Mouse (Mus musculus): ENCODE measurements at regions not wholly inside any gene's neighbourhood (a gene's known extent, or its start where the extent isn't known, plus 50 kb on each side); places are given as distances from the start of the nearest gene placed in this dataset.

DNA sequence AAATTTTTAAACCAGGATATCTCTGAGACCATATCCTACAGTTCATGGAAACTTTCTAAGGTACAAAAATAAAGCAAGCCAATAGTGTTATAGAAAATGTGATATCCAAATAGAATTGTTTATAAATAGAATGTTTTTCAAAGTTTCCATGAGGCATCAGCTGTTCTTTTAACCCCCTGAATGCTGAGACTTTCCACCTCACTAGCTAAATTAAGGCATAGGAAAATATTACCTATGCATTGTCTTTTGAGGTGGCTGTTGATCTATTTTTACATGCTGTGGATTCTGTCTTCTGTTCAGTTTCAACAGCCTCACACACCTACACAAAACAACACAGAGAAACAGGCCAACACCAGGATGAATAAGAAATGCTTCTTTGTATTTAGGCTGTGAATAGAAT, 265.6 kb downstream of the Kcnj2 start:
- Histone ChIP-seq H3K27ac (no peak overlapping the region), H3K4me1 (replicated peaks) (no peaks in the 10 kb centered on the region), H3K4me3 (replicated peaks) (no peak overlapping the region), H3K9me3 (no peaks in the 10 kb centered on the region), H3K27me3 (no peaks in the 10 kb centered on the region), H3K9ac (replicated peaks) (no peak overlapping the region), H3K4me2 (no peak overlapping the region), H3K36me3 (no peaks in the 10 kb centered on the region)
- ATAC-seq (ENCODE audit: insufficient number of reproducible peaks, insufficient read depth, low FRiP score, low TSS enrichment, low read depth), result no peak

GRCm38 (mm10) chr11:111333021-111333420, 267.1 kb downstream of the Kcnj2 start:
- Histone ChIP-seq H3K27ac (no peak overlapping the region), H3K9ac (replicated peaks) (no peak overlapping the region), H3K4me2 (no peak overlapping the region), H3K36me3 (no peaks in the 10 kb centered on the region), H3K27me3 (no peaks in the 10 kb centered on the region), H3K9me3 (no peaks in the 10 kb centered on the region), H3K4me3 (replicated peaks) (no peak overlapping the region), H3K4me1 (replicated peaks) (no peaks in the 10 kb centered on the region)
- ATAC-seq (ENCODE audit: insufficient number of reproducible peaks, insufficient read depth, low FRiP score, low TSS enrichment, low read depth), result no peak
- WGBS, result 83% methylated on average over 3 of the region's 3 CpGs

DNA sequence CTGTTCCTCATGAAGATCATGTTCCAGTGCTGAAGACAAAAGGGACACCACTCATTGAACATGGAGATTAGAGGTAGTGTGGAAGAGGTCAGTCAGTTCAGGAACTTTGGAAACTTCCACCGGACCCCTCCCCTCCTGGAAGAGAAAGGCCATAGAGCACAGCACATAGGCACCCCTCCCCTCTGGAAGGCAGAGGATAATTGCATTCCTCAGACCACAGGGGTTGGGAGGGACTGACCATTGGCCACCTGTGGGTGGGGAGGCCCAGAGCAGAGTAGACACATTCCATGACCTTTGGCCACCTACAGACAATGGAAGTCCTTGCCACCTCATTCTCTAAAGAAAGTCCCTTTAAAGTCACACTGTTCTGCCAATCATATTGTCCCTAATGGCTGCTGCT, 281.6 kb downstream of the Kcnj2 start:
- Histone ChIP-seq H3K4me1 (replicated peaks) (no peaks in the 10 kb centered on the region), H3K27me3 (no peaks in the 10 kb centered on the region), H3K9me3 (no peaks in the 10 kb centered on the region), H3K4me2 (no peak overlapping the region), H3K4me3 (replicated peaks) (no peak overlapping the region), H3K27ac (no peak overlapping the region), H3K36me3 (no peaks in the 10 kb centered on the region), H3K9ac (replicated peaks) (no peak overlapping the region)
- WGBS, result 56% methylated on average over 1 of the region's 1 CpGs
- no peak for ATAC-seq (ENCODE audit: insufficient number of reproducible peaks, insufficient read depth, low FRiP score, low TSS enrichment, low read depth)

- no peak for ATAC-seq (ENCODE audit: insufficient number of reproducible peaks, insufficient read depth, low FRiP score, low TSS enrichment, low read depth)
- WGBS, result 71% methylated on average over 4 of the region's 4 CpGs
- Histone ChIP-seq H3K4me3 (replicated peaks) (no peak overlapping the region), H3K27me3 (no peaks in the 10 kb centered on the region), H3K4me2 (no peak overlapping the region), H3K4me1 (replicated peaks) (no peaks in the 10 kb centered on the region), H3K36me3 (no peaks in the 10 kb centered on the region), H3K9me3 (no peaks in the 10 kb centered on the region), H3K27ac (no peak overlapping the region), H3K9ac (replicated peaks) (no peak overlapping the region)
Measured at GRCm38 (mm10) chr11:111350028-111350427, 284.1 kb downstream of the Kcnj2 start.

DNA sequence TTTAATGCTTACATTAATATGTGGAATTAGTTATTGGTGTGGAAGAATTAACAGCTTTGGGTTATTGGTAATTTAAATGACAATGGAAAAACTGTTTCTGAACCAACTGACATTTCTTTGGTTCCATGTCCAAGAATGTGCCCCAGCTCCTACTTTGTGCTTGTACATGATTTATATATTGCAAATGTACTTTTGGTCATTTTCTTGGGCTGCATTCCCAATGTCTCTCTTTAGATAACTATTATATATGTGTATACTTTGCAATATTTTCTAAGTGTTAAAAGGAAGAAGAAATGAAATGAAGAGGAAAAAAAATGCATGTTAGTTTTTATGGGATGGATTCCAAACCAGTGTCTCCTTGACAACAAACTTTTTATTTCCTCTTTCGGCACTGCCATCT, 297.4 kb downstream of the Kcnj2 start:
- Histone ChIP-seq H3K4me1 (replicated peaks) (no peaks in the 10 kb centered on the region), H3K4me3 (replicated peaks) (no peak overlapping the region), H3K9ac (replicated peaks) (no peak overlapping the region), H3K9me3 (no peaks in the 10 kb centered on the region), H3K27ac (no peak overlapping the region), H3K27me3 (no peaks in the 10 kb centered on the region), H3K36me3 (no peaks in the 10 kb centered on the region), H3K4me2 (no peak overlapping the region)
- no peak for ATAC-seq (ENCODE audit: insufficient number of reproducible peaks, insufficient read depth, low FRiP score, low TSS enrichment, low read depth)
- WGBS, result 95% methylated on average over 1 of the region's 1 CpGs

DNA sequence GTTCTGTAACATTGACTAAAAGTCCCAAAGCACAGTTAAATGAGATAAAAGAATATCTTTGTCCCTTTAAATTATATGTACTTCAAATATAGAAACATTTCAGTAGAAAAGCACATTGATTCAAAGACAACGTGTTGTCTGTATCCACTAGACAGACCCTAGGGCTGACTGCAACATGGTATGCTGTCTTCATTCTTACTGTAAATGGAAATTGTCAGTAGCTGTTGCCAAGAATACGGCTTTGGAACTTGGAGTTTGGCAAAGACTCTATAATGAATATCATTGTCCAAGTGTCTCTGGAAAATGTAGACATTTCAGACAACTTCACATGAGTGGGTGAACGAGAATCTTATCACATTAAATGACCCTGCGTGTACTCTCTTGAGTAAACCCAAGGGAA, 311.2 kb downstream of the Kcnj2 start:
- H3K27ac ChIP-seq, result no peak overlapping the region
- H3K9ac ChIP-seq (replicated peaks), result no peak overlapping the region
- no peak for ATAC-seq (ENCODE audit: insufficient number of reproducible peaks, insufficient read depth, low FRiP score, low TSS enrichment, low read depth)
- H3K9me3 ChIP-seq, result no peaks in the 10 kb centered on the region
- H3K4me2 ChIP-seq, result no peak overlapping the region
- no peaks in the 10 kb centered on the region for H3K36me3 ChIP-seq
- no peak overlapping the region for H3K4me3 ChIP-seq (replicated peaks)
- H3K27me3 ChIP-seq, result no peaks in the 10 kb centered on the region
- no peaks in the 10 kb centered on the region for H3K4me1 ChIP-seq (replicated peaks)
- 90% methylated on average over 4 of the region's 4 CpGs for WGBS

DNA sequence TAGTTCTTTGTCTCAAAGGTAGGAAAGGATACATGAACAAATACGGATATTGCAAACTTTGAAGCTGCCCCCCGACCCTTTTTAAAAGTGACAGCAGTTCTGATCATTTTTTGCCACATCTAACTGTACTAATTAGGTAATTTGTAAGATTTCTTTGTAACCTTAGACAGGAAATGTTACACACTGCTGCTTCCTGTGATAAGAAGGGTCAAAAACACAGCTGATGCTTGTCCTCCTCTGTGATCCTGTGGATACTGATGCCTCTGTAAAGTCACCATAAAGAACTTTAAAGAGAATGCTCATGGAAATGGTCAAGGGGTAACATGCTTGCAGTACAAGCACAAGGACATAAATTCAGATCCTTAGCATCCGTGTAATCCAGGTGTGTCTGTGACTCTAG, 313.9 kb downstream of the Kcnj2 start:
- Histone ChIP-seq H3K4me3 (replicated peaks) (no peak overlapping the region), H3K4me1 (replicated peaks) (no peaks in the 10 kb centered on the region), H3K36me3 (no peaks in the 10 kb centered on the region), H3K9me3 (no peaks in the 10 kb centered on the region), H3K9ac (replicated peaks) (no peak overlapping the region), H3K27ac (no peak overlapping the region), H3K4me2 (no peak overlapping the region), H3K27me3 (no peaks in the 10 kb centered on the region)
- ATAC-seq (ENCODE audit: insufficient number of reproducible peaks, insufficient read depth, low FRiP score, low TSS enrichment, low read depth), result no peak
- WGBS, result 78% methylated on average over 3 of the region's 3 CpGs

GRCm38 (mm10) chr11:111398706-111399105, 332.7 kb downstream of the Kcnj2 start:
- H3K27me3 ChIP-seq, result no peaks in the 10 kb centered on the region
- no peaks in the 10 kb centered on the region for H3K36me3 ChIP-seq
- no peak overlapping the region for H3K4me2 ChIP-seq
- H3K9me3 ChIP-seq, result no peaks in the 10 kb centered on the region
- no peak overlapping the region for H3K9ac ChIP-seq (replicated peaks)
- no peak overlapping the region for H3K27ac ChIP-seq
- no peak overlapping the region for H3K4me3 ChIP-seq (replicated peaks)
- no peaks in the 10 kb centered on the region for H3K4me1 ChIP-seq (replicated peaks)
- no peak for ATAC-seq (ENCODE audit: insufficient number of reproducible peaks, insufficient read depth, low FRiP score, low TSS enrichment, low read depth)
- 87% methylated on average over 1 of the region's 1 CpGs for WGBS

DNA sequence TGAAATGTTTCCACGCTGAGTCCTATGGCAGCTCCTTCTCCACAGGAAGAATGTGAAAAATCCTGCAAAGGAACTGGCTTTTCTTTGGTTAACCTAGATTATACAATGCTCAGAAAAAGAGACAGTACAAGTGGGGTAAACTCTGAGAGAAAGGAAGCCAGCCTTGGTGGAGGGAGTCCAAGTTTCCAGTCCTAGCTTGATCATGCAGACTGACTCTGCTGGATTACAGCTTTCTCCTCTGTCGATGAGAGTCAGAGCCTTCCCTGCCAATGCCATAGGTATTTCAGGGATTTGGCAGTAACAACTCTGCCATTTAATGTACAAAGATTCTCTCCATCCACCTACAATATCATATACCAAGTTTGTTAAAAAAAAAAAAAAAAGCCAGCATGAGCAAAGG, 343.3 kb downstream of the Kcnj2 start:
- H3K36me3 ChIP-seq, result no peaks in the 10 kb centered on the region
- no peak overlapping the region for H3K4me3 ChIP-seq (replicated peaks)
- 92% methylated on average over 2 of the region's 2 CpGs for WGBS
- no peak for ATAC-seq (ENCODE audit: insufficient number of reproducible peaks, insufficient read depth, low FRiP score, low TSS enrichment, low read depth)
- H3K4me2 ChIP-seq, result no peak overlapping the region
- H3K27me3 ChIP-seq, result no peaks in the 10 kb centered on the region
- no peak overlapping the region for H3K27ac ChIP-seq
- H3K9ac ChIP-seq (replicated peaks), result no peak overlapping the region
- H3K9me3 ChIP-seq, result no peaks in the 10 kb centered on the region
- H3K4me1 ChIP-seq (replicated peaks), result no peaks in the 10 kb centered on the region

DNA sequence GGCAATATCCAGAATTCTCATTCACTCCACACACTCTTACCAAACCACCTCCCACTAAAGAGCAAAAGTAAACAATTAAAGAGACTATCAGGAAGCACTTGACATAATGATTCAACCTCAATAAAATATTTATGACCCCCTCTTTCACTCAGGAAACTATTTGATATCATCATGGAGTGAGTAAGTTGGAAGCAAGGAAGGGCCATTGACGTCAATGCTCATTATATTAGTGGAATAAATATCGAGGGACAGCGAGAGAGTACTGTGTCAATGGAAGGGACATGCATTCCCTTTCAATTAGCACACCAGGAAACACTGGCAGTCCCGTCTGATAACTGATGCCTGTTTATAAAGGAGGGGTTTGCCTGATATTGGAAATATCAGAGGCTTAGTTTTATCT, 358.9 kb downstream of the Kcnj2 start:
- 76% methylated on average over 4 of the region's 4 CpGs for WGBS
- no peaks in the 10 kb centered on the region for H3K9me3 ChIP-seq
- H3K36me3 ChIP-seq, result no peaks in the 10 kb centered on the region
- H3K4me2 ChIP-seq, result no peak overlapping the region
- H3K9ac ChIP-seq (replicated peaks), result no peak overlapping the region
- H3K27me3 ChIP-seq, result no peaks in the 10 kb centered on the region
- H3K27ac ChIP-seq, result no peak overlapping the region
- no peak for ATAC-seq (ENCODE audit: insufficient number of reproducible peaks, insufficient read depth, low FRiP score, low TSS enrichment, low read depth)
- no peaks in the 10 kb centered on the region for H3K4me1 ChIP-seq (replicated peaks)
- H3K4me3 ChIP-seq (replicated peaks), result no peak overlapping the region

GRCm38 (mm10) chr11:111426715-111427114, 360.8 kb downstream of the Kcnj2 start:
- H3K4me1 ChIP-seq (replicated peaks), result no peaks in the 10 kb centered on the region
- no peaks in the 10 kb centered on the region for H3K9me3 ChIP-seq
- H3K4me3 ChIP-seq (replicated peaks), result no peak overlapping the region
- ATAC-seq (ENCODE audit: insufficient number of reproducible peaks, insufficient read depth, low FRiP score, low TSS enrichment, low read depth), result no peak
- 70% methylated on average over 4 of the region's 4 CpGs for WGBS
- H3K4me2 ChIP-seq, result no peak overlapping the region
- no peaks in the 10 kb centered on the region for H3K27me3 ChIP-seq
- no peak overlapping the region for H3K9ac ChIP-seq (replicated peaks)
- H3K27ac ChIP-seq, result no peak overlapping the region
- no peaks in the 10 kb centered on the region for H3K36me3 ChIP-seq

GRCm38 (mm10) chr11:111442257-111442656, 376.3 kb downstream of the Kcnj2 start:
- no peaks in the 10 kb centered on the region for H3K9me3 ChIP-seq
- ATAC-seq (ENCODE audit: insufficient number of reproducible peaks, insufficient read depth, low FRiP score, low TSS enrichment, low read depth), result no peak
- H3K4me1 ChIP-seq (replicated peaks), result no peaks in the 10 kb centered on the region
- H3K4me2 ChIP-seq, result no peak overlapping the region
- H3K36me3 ChIP-seq, result no peaks in the 10 kb centered on the region
- H3K27me3 ChIP-seq, result no peaks in the 10 kb centered on the region
- H3K4me3 ChIP-seq (replicated peaks), result no peak overlapping the region
- H3K9ac ChIP-seq (replicated peaks), result no peak overlapping the region
- H3K27ac ChIP-seq, result no peak overlapping the region

GRCm38 (mm10) chr11:111443381-111443780, 377.4 kb downstream of the Kcnj2 start:
- 89% methylated on average over 1 of the region's 1 CpGs for WGBS
- Histone ChIP-seq H3K4me1 (replicated peaks) (no peaks in the 10 kb centered on the region), H3K4me3 (replicated peaks) (no peak overlapping the region), H3K27ac (no peak overlapping the region), H3K9me3 (no peaks in the 10 kb centered on the region), H3K27me3 (no peaks in the 10 kb centered on the region), H3K9ac (replicated peaks) (no peak overlapping the region), H3K36me3 (no peaks in the 10 kb centered on the region), H3K4me2 (no peak overlapping the region)
- ATAC-seq (ENCODE audit: insufficient number of reproducible peaks, insufficient read depth, low FRiP score, low TSS enrichment, low read depth), result no peak

All from limb, embryonic 12.5 days (tissue).